Mouse (Mus musculus): ENCODE results near the gene Eef1akmt2.

DNA sequence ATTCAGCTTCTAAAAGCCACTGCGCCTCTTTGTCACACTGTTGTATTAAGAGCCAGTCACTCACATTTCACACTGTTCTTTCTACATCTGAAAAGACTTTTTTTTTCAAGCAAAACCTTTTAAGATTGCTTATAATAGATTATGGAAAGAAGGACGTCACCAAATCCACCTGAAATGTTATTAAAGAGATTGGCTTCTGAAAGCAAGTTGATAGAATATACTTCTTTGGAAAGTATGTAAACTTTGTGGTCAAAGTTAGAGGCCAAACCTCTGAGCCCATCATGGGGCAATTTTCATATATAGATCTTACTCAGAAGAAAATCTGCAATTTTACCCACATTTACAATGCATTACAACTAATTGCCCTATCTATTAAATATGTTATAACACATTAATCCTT, 35.9 kb downstream of the Eef1akmt2 start:
- no peak for TF ChIP-seq E2F4 (IDR thresholded peaks at IDR 0.05; ENCODE audit: insufficient replicate concordance, low read depth, low read length)
- TF ChIP-seq CTCF (conservative IDR thresholded peaks at IDR 0.05 in 1 of 2, IDR thresholded peaks at IDR 0.05 in 1 of 2; ENCODE audit: low read depth in 2 of 2, low read length in 2 of 2) = no peak
- TF ChIP-seq EP300 (IDR thresholded peaks at IDR 0.05; ENCODE audit: low read length) = peak; percentile 80
- no peak for TF ChIP-seq BHLHE40 (IDR thresholded peaks at IDR 0.05; ENCODE audit: low read depth, low read length)
- TF ChIP-seq USF1 (IDR thresholded peaks at IDR 0.05; ENCODE audit: low read depth, low read length) = no peak
- no peak for TF ChIP-seq ZMIZ1 (IDR thresholded peaks at IDR 0.05; ENCODE audit: low read depth, low read length)
- no peak for TF ChIP-seq POLR2A (IDR thresholded peaks at IDR 0.05; ENCODE audit: low read depth, low read length)
- no peak for TF ChIP-seq USF2 (conservative IDR thresholded peaks at IDR 0.05; ENCODE audit: low read depth, low read length)
- peak; percentile 68; the same call in 1 of the 2 replicates for TF ChIP-seq JUND (conservative IDR thresholded peaks at IDR 0.05; ENCODE audit: low read depth, low read length)
- 0 out of 2 replicates have a peak, but pooled peaks have one; percentile 18 for TF ChIP-seq ZNF384 (IDR thresholded peaks at IDR 0.05; ENCODE audit: low read depth, low read length)
- TF ChIP-seq MYC (IDR thresholded peaks at IDR 0.05; ENCODE audit: low read depth, low read length) = no peak
- TF ChIP-seq MAX (IDR thresholded peaks at IDR 0.05; ENCODE audit: low read length) = no peak
- no peak for TF ChIP-seq KAT2A (IDR thresholded peaks at IDR 0.05; ENCODE audit: insufficient replicate concordance, low read length)
- TF ChIP-seq NELFE (IDR thresholded peaks at IDR 0.05; ENCODE audit: low read depth, low read length) = no peak
